Mouse (Mus musculus): Measurements from ENCODE around the gene Nrap. TPM values are rescaled to one million over a fixed set of nuclear protein-coding genes. Genes with fewer than 3 reads are reported as not detected.

Nrap gene
- polyA plus RNA-seq, 1 experiment: 1.7 TPM

- Histone ChIP-seq H3K27ac (ENCODE audit: insufficient read depth, low read depth, low read length) (peak overlapping the region; percentile 83), H3K27me3 (ENCODE audit: control insufficient read depth, insufficient read depth, low read length) (no peaks in the 10 kb centered on the region), H3K4me3 (ENCODE audit: low read depth, low read length) (peak overlapping the region; percentile 76), H3K36me3 (ENCODE audit: control insufficient read depth, insufficient read depth, low read length) (no peaks in the 10 kb centered on the region), H3K4me1 (ENCODE audit: control insufficient read depth, insufficient read depth, insufficient read length, low read length) (peaks cover 7% of the 10 kb centered on the region; the same call in 1 of the 2 replicates)
- TF ChIP-seq POLR2A (IDR thresholded peaks at IDR 0.05; ENCODE audit: low read depth, low read length) (peak; percentile 35; the same call in 1 of the 2 replicates), CTCF (IDR thresholded peaks at IDR 0.05; ENCODE audit: extremely low read depth, insufficient read length, insufficient replicate concordance, low read depth, low read length) (peak; percentile 90)
- WGBS: 13% methylated on average over 17 of the region's 17 CpGs
These were observed 33.1 kb downstream of the Nrap start for GRCm38 (mm10) chr19:56356480-56357373.

GRCm38 (mm10) chr19:56355201-56355600 is 34.6 kb downstream of the Nrap start:
- H3K4me1 ChIP-seq (ENCODE audit: control insufficient read depth, insufficient read depth, insufficient read length, low read length): peaks cover 7% of the 10 kb centered on the region; the same call in 1 of the 2 replicates
- H3K27me3 ChIP-seq (ENCODE audit: control insufficient read depth, insufficient read depth, low read length): no peaks in the 10 kb centered on the region
- H3K4me3 ChIP-seq (ENCODE audit: low read depth, low read length): no peak overlapping the region
- no peak overlapping the region for H3K27ac ChIP-seq (ENCODE audit: insufficient read depth, low read depth, low read length)
- no peaks in the 10 kb centered on the region for H3K36me3 ChIP-seq (ENCODE audit: control insufficient read depth, insufficient read depth, low read length)
- WGBS: 88% methylated on average over 12 of the region's 12 CpGs
- TF ChIP-seq CTCF (IDR thresholded peaks at IDR 0.05; ENCODE audit: extremely low read depth, insufficient read length, insufficient replicate concordance, low read depth, low read length) (no peak), POLR2A (IDR thresholded peaks at IDR 0.05; ENCODE audit: low read depth, low read length) (no peak)

DNA sequence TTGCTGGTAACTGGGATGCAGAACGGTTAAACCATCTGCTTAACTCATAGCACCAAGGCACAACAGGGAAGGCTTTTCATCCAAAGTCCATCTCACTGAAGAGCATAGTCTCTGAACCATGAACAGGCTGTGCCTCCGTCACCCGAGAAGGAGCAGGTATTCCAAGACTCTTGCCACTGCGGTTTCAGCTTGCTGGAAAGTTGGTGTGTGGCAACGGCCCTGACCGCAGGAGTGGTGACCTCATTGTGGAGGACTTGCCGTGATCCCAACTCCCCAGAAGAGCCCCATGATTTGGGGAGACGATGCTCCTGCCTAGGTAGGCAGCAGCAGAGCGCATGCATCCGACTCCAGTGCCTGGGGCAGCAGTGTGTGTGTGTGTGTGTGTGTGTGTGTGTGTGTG is 36.1 kb downstream of the Nrap start:
- peaks cover 7% of the 10 kb centered on the region; the same call in 1 of the 2 replicates for H3K4me1 ChIP-seq (ENCODE audit: control insufficient read depth, insufficient read depth, insufficient read length, low read length)
- H3K36me3 ChIP-seq (ENCODE audit: control insufficient read depth, insufficient read depth, low read length): no peaks in the 10 kb centered on the region
- H3K27me3 ChIP-seq (ENCODE audit: control insufficient read depth, insufficient read depth, low read length): no peaks in the 10 kb centered on the region
- no peak for TF ChIP-seq CTCF (IDR thresholded peaks at IDR 0.05; ENCODE audit: extremely low read depth, insufficient read length, insufficient replicate concordance, low read depth, low read length)
- TF ChIP-seq POLR2A (IDR thresholded peaks at IDR 0.05; ENCODE audit: low read depth, low read length): no peak
- H3K4me3 ChIP-seq (ENCODE audit: low read depth, low read length): no peak overlapping the region
- 81% methylated on average over 10 of the region's 10 CpGs for WGBS
- H3K27ac ChIP-seq (ENCODE audit: insufficient read depth, low read depth, low read length): no peak overlapping the region

GRCm38 (mm10) chr19:56349295-56349694 is 40.5 kb downstream of the Nrap start:
- Histone ChIP-seq H3K27ac (ENCODE audit: insufficient read depth, low read depth, low read length) (no peak overlapping the region), H3K36me3 (ENCODE audit: control insufficient read depth, insufficient read depth, low read length) (no peaks in the 10 kb centered on the region), H3K4me3 (ENCODE audit: low read depth, low read length) (no peak overlapping the region), H3K4me1 (ENCODE audit: control insufficient read depth, insufficient read depth, insufficient read length, low read length) (no peaks in the 10 kb centered on the region), H3K27me3 (ENCODE audit: control insufficient read depth, insufficient read depth, low read length) (no peaks in the 10 kb centered on the region)
- TF ChIP-seq POLR2A (IDR thresholded peaks at IDR 0.05; ENCODE audit: low read depth, low read length) (no peak), CTCF (IDR thresholded peaks at IDR 0.05; ENCODE audit: extremely low read depth, insufficient read length, insufficient replicate concordance, low read depth, low read length) (peak; percentile 51; the same call in 1 of the 2 replicates)
- 27% methylated on average over 6 of the region's 6 CpGs for WGBS

GRCm38 (mm10) chr19:56346750-56347149 is 43.1 kb downstream of the Nrap start:
- Histone ChIP-seq H3K27ac (ENCODE audit: insufficient read depth, low read depth, low read length) (no peak overlapping the region), H3K36me3 (ENCODE audit: control insufficient read depth, insufficient read depth, low read length) (no peaks in the 10 kb centered on the region), H3K27me3 (ENCODE audit: control insufficient read depth, insufficient read depth, low read length) (no peaks in the 10 kb centered on the region), H3K4me3 (ENCODE audit: low read depth, low read length) (no peak overlapping the region), H3K4me1 (ENCODE audit: control insufficient read depth, insufficient read depth, insufficient read length, low read length) (no peaks in the 10 kb centered on the region)
- 67% methylated on average over 13 of the region's 13 CpGs for WGBS
- TF ChIP-seq POLR2A (IDR thresholded peaks at IDR 0.05; ENCODE audit: low read depth, low read length) (no peak), CTCF (IDR thresholded peaks at IDR 0.05; ENCODE audit: extremely low read depth, insufficient read length, insufficient replicate concordance, low read depth, low read length) (no peak)

DNA sequence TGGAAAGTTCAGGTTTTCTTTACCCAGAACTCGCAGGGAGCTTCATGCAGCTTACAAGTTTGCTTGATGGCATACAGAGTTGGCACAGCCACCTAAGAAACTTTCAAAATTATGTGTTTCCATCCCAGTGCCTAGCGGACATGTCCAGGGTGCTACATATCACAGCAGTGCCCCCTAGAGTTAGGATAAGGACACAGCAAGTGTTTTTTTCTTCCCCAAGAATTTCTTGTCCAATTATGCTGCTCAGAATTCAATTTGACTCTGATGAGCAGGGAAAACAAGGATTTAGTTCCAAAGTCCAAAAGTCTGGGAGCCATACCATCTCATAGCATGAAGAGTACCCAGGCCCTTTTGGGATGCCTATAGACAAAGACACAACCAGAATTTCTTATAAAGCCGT is 43.8 kb downstream of the Nrap start:
- no peak overlapping the region for H3K27ac ChIP-seq (ENCODE audit: insufficient read depth, low read depth, low read length)
- no peaks in the 10 kb centered on the region for H3K4me1 ChIP-seq (ENCODE audit: control insufficient read depth, insufficient read depth, insufficient read length, low read length)
- H3K36me3 ChIP-seq (ENCODE audit: control insufficient read depth, insufficient read depth, low read length): no peaks in the 10 kb centered on the region
- no peaks in the 10 kb centered on the region for H3K27me3 ChIP-seq (ENCODE audit: control insufficient read depth, insufficient read depth, low read length)
- TF ChIP-seq POLR2A (IDR thresholded peaks at IDR 0.05; ENCODE audit: low read depth, low read length): no peak
- no peak for TF ChIP-seq CTCF (IDR thresholded peaks at IDR 0.05; ENCODE audit: extremely low read depth, insufficient read length, insufficient replicate concordance, low read depth, low read length)
- WGBS: 72% methylated on average over 3 of the region's 3 CpGs
- H3K4me3 ChIP-seq (ENCODE audit: low read depth, low read length): no peak overlapping the region

DNA sequence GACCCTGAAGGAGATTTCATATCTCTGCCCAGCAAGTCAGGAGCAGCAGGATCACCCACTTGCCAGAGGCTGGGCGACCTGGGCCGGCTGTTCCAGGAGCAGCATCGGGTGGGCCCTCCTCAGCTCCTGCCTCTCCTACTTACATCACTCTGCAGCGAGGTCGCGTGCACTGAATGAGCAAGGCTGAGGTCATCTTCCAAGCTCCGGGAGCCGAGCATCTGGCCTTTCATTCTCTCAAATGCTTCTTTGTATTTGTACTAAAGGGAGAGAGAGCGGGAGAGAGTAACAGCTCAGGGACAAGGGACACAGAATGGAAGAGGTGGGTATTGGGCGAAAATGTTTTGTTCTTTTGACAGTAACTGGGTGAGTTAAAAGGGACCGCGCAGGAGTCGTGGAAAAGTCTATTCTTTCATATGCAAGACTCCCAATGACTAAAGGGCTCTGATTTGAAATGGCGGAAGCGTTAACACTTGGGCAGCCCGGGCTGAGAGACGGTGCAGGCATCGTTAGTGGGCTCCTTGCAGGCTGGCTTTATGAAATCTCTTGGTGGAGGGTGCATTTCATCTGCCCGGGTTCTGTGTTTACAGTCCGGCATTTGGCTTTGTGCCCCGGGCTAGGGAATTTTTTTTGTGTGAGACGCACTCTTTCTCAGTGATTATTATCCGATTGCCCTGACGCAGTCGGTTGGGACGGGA is 45.8 kb downstream of the Nrap start:
- Histone ChIP-seq H3K4me1 (ENCODE audit: control insufficient read depth, insufficient read depth, insufficient read length, low read length) (no peaks in the 10 kb centered on the region), H3K36me3 (ENCODE audit: control insufficient read depth, insufficient read depth, low read length) (no peaks in the 10 kb centered on the region), H3K4me3 (ENCODE audit: low read depth, low read length) (no peak overlapping the region), H3K27me3 (ENCODE audit: control insufficient read depth, insufficient read depth, low read length) (no peaks in the 10 kb centered on the region), H3K27ac (ENCODE audit: insufficient read depth, low read depth, low read length) (no peak overlapping the region)
- 77% methylated on average over 26 of the region's 26 CpGs for WGBS
- no peak for TF ChIP-seq POLR2A (IDR thresholded peaks at IDR 0.05; ENCODE audit: low read depth, low read length)
